ENCODE assay signal across 22 mouse cellular contexts in the genomic region with DNA sequence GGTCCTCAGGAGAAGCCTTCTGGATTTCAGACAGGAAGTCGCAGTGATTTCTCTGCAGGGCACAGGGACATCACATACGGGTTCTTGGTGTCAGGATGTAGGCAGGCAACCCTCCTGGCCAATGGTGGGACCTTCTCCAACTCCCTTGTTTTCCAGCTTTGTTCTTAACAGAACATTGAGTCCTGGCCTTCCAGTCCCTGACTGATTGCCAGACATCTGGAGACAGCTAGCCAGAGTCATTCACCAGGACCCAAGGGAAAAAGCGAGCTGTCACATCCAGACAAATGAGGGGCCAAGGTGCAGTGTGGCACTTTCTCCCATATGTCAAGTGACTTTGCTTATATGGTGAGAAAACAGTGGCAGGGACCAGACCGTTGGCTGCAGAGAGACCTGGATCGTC. TPM values are rescaled to one million over a fixed set of nuclear protein-coding genes. Genes with fewer than 3 reads are reported as not detected.
A peak's percentile ranks its signal among the peaks of the same experiment; 100 is the strongest.
DNase-seq lines count a peak whose midpoint lies in the region; TF ChIP-seq lines count a peak whose summit lies in the region.
"Had no signal": no experiment of that assay in that cellular context is flagged by ENCODE, and none has a peak within 500 bp of the region (broad histone marks: within the 10 kb centered on the region; RNA-seq: fewer than 3 reads in every experiment).

No protein-coding gene starts in this region.

- no peak overlapping the region for H3K4me3 ChIP-seq in heart, adult 2 months
- peak overlapping the region; percentile 57; the same call in 1 of the 2 replicates for H3K4me3 ChIP-seq in E14TG2a.4 (replicated peaks; ENCODE audit: low read length)
- H3K4me3 ChIP-seq: forebrain, embryonic 10.5 days; forebrain, embryonic 13.5 days; gastrocnemius, adult 2 months; heart, embryonic 12.5 days; heart, embryonic 15.5 days had no signal

- no peak for TF ChIP-seq CTCF in heart, adult 2 months (IDR thresholded peaks at IDR 0.05)
- TF ChIP-seq CTCF in E14TG2a.4 (conservative IDR thresholded peaks at IDR 0.05; ENCODE audit: low read length), result no peak

- no peak for TF ChIP-seq POLR2A in heart, adult 2 months (IDR thresholded peaks at IDR 0.05; ENCODE audit: insufficient read depth, low read depth, low read length)

- no peak overlapping the region for H3K27ac ChIP-seq in heart, adult 2 months
- H3K27ac ChIP-seq: forebrain, embryonic 10.5 days; forebrain, embryonic 13.5 days; gastrocnemius, adult 2 months; heart, embryonic 15.5 days; hindbrain, embryonic 14.5 days; hindbrain, postnatal 0 days had no signal

- 0 out of 2 replicates have a peak, but pooled peaks have one; percentile 52 for TF ChIP-seq EP300 in heart, adult 2 months (IDR thresholded peaks at IDR 0.05; ENCODE audit: insufficient read depth, low read depth, low read length)

- intact Hi-C loops in heart, adult 2 months (cut with DNase I), result no loop called here
- intact Hi-C loops in heart, postnatal 10 days (cut with DNase I), result no loop called here

- H3K79me2 ChIP-seq in heart, adult 2 months (replicated peaks; ENCODE audit: control insufficient read depth, insufficient read depth, low read length), result no peaks in the 10 kb centered on the region

- H3K27me3 ChIP-seq in heart, adult 2 months (ENCODE audit: control insufficient read depth, insufficient read depth, low read length), result no peaks in the 10 kb centered on the region; the same call in 1 of the 2 replicates
- H3K27me3 ChIP-seq in E14TG2a.4 (ENCODE audit: insufficient read depth, low read length), result no peaks in the 10 kb centered on the region
- H3K27me3 ChIP-seq: forebrain, embryonic 13.5 days; heart, embryonic 12.5 days; heart, embryonic 15.5 days had no signal

- H3K9me3 ChIP-seq in E14TG2a.4 (ENCODE audit: low read length), result no peaks in the 10 kb centered on the region
- H3K9me3 ChIP-seq: forebrain, embryonic 10.5 days; forebrain, embryonic 13.5 days; heart, embryonic 12.5 days; heart, embryonic 15.5 days had no signal

- peak; percentile 30 for DNase-seq in adrenal gland, postnatal 14 days
- DNase-seq in adrenal gland, adult 2 months, result no peak
- DNase-seq in heart, adult 2 months, result no peak
- DNase-seq in heart, postnatal 10 days, result no peak
- DNase-seq in adipocyte (ENCODE audit: low spot score), result peak; percentile 88
- no peak for DNase-seq in spleen, adult 18-20 months
- DNase-seq: adrenal gland, adult 8-10 months; adrenal gland, postnatal 36 days; cerebellum, adult 18-20 months; cerebellum, adult 9-10 months; cerebellum, postnatal 14 days; gastrocnemius, adult 2 months; gastrocnemius, postnatal 14 days; heart, postnatal 14 days; heart, postnatal 4 days had no signal

- no peak overlapping the region for H3K9ac ChIP-seq in heart, adult 2 months (ENCODE audit: low read depth, low read length)
- H3K9ac ChIP-seq: forebrain, embryonic 13.5 days; heart, embryonic 12.5 days; heart, embryonic 15.5 days; hindbrain, embryonic 14.5 days had no signal

- no peaks in the 10 kb centered on the region for H3K36me3 ChIP-seq in heart, adult 2 months (ENCODE audit: control insufficient read depth, insufficient read depth, low read length)
- H3K36me3 ChIP-seq in E14TG2a.4 (ENCODE audit: insufficient read depth, low read length), result no peaks in the 10 kb centered on the region
- H3K36me3 ChIP-seq: forebrain, embryonic 10.5 days; heart, embryonic 12.5 days; heart, embryonic 15.5 days had no signal

- no peaks in the 10 kb centered on the region for H3K4me1 ChIP-seq in heart, adult 2 months (ENCODE audit: control insufficient read depth, insufficient read depth, low read length)
- peaks cover 91% of the 10 kb centered on the region for H3K4me1 ChIP-seq in E14TG2a.4 (replicated peaks; ENCODE audit: low read depth, low read length)
- H3K4me1 ChIP-seq: forebrain, embryonic 13.5 days had no signal

- WGBS in heart, adult 2 months, result 69% methylated on average over 5 of the region's 5 CpGs

RNA-seq across cellular contexts. Expression of gene Por, which starts 13.8 kb away (rescaled TPM):
- total RNA-seq in adrenal gland, postnatal 14 days (2021), result 190 and 216 TPM in 2 replicates
- 100 to 1,000 TPM; 265 to 364 TPM for total RNA-seq in adrenal gland, adult 2 months (2021)
- 371 and 563 TPM in 2 replicates for polyA plus RNA-seq in adrenal gland, adult 2 months (2012; rRNA removed)
- total RNA-seq in heart, adult 2 months (2021), result 10 to 100 TPM; 63.0 to 77.4 TPM
- polyA plus RNA-seq in heart, adult 2 months (2012; rRNA removed), result 76.7 and 93.6 TPM in 2 replicates
- 10 to 100 TPM; 62.8 to 72.0 TPM for total RNA-seq in heart, postnatal 10 days (2021)

RNA-seq across cellular contexts. Expression of gene Rhbdd2, which starts 23.6 kb away (rescaled TPM):
- total RNA-seq in adrenal gland, postnatal 14 days (2021), result 34.2 and 34.8 TPM in 2 replicates
- 10 to 100 TPM; 37.5 to 46.0 TPM for total RNA-seq in adrenal gland, adult 2 months (2021)
- polyA plus RNA-seq in adrenal gland, adult 2 months (2012; rRNA removed), result 58.3 and 75.0 TPM in 2 replicates
- total RNA-seq in heart, adult 2 months (2021), result 10 to 100 TPM; 18.2 to 23.9 TPM
- 23.0 and 27.6 TPM in 2 replicates for polyA plus RNA-seq in heart, adult 2 months (2012; rRNA removed)
- total RNA-seq in heart, postnatal 10 days (2021), result 10 to 100 TPM; 19.2 to 21.1 TPM

Comparison
In these comparisons a context has a peak if more than half of its experiments do, and no peak if none do; other contexts are left out.
1. DNase-seq: peak in adrenal gland, postnatal 14 days (single experiment) and adipocyte (single experiment); none in adrenal gland, adult 2 months (single experiment), heart, adult 2 months (0 of 2), heart, postnatal 10 days (0 of 2) and spleen, adult 18-20 months (0 of 2).